Mouse (Mus musculus): ENCODE results near the gene Pex10. TPM values are rescaled to one million over a fixed set of nuclear protein-coding genes. Genes with fewer than 3 reads are reported as not detected.

Gene Pex10
- polyA plus RNA-seq, 1 experiment from 2014 or later, result 24.0 TPM

Other genes starting within 250 kb of the Pex10 start
- 0.18 and 0.99 TPM in 2 replicates for gene Ttc34, start 229.6 kb upstream of the Pex10 start, polyA plus RNA-seq (2015; fragmentation: Nextera tagmentation; extraction: Ambion mirVana)
- gene Mmel1, start 197.4 kb upstream of the Pex10 start, polyA plus RNA-seq (2015; fragmentation: Nextera tagmentation; extraction: Ambion mirVana), result 0.22 and 0.42 TPM in 2 replicates
- 34.1 and 40.6 TPM in 2 replicates for gene Fam213b, start 167.9 kb upstream of the Pex10 start, polyA plus RNA-seq (2015; fragmentation: Nextera tagmentation; extraction: Ambion mirVana)
- gene Tnfrsf14, start 138.5 kb upstream of the Pex10 start, polyA plus RNA-seq (2015; fragmentation: Nextera tagmentation; extraction: Ambion mirVana), result 1.7 TPM in 2 replicates
- 19.6 and 20.7 TPM in 2 replicates for gene Hes5, start 106.1 kb upstream of the Pex10 start, polyA plus RNA-seq (2015; fragmentation: Nextera tagmentation; extraction: Ambion mirVana)
- gene Pank4, start 102.9 kb upstream of the Pex10 start, polyA plus RNA-seq (2015; fragmentation: Nextera tagmentation; extraction: Ambion mirVana), result 45.2 and 46.3 TPM in 2 replicates
- 2.6 TPM in 2 replicates for gene Plch2, start 10.2 kb upstream of the Pex10 start, polyA plus RNA-seq (2015; fragmentation: Nextera tagmentation; extraction: Ambion mirVana)
- gene Rer1, start 19.4 kb downstream of the Pex10 start, polyA plus RNA-seq (2015; fragmentation: Nextera tagmentation; extraction: Ambion mirVana), result 152 and 165 TPM in 2 replicates
- 5.1 and 5.3 TPM in 2 replicates for gene Morn1, start 19.6 kb downstream of the Pex10 start, polyA plus RNA-seq (2015; fragmentation: Nextera tagmentation; extraction: Ambion mirVana)
- 14.7 and 16.9 TPM in 2 replicates for gene Ski, start 155.6 kb downstream of the Pex10 start, polyA plus RNA-seq (2015; fragmentation: Nextera tagmentation; extraction: Ambion mirVana)
- 66.2 and 68.8 TPM in 2 replicates for gene Faap20, start 182.8 kb downstream of the Pex10 start, polyA plus RNA-seq (2015; fragmentation: Nextera tagmentation; extraction: Ambion mirVana)

Measured in kidney, embryonic 15.5 days (tissue).